Mouse (Mus musculus) intestine, postnatal 0 days (tissue): ENCODE measurements around the gene Cdnf. TPM values are rescaled to one million over a fixed set of nuclear protein-coding genes. Genes with fewer than 3 reads are reported as not detected.

ENCODE experiments used
- ATAC-seq: fragments of 200-750 bp; cut with Nextera tagmentation; 2 replicates; pipeline ENCODE4 v1.8.0; 2017; ENCODE audit warnings: mild to moderate bottlenecking, moderate TSS enrichment, moderate library complexity
- H3K27ac ChIP-seq: fragments of 300-500 bp; sonication (generic); 2 replicates; pipeline ENCODE4 v1.5.1; 2014; ENCODE audit warnings: mild to moderate bottlenecking, low read depth, low read length, moderate library complexity
- H3K27me3 ChIP-seq: fragments of 300-500 bp; sonication (generic); replicated peaks from 2 replicates; pipeline ENCODE4 v1.6.1; 2014; ENCODE audit warnings: low read length, mixed read lengths; ENCODE audit not compliant: control insufficient read depth, insufficient read depth
- H3K36me3 ChIP-seq: fragments of 300-500 bp; sonication (generic); 2 replicates; pipeline ENCODE4 v1.6.1; 2014; ENCODE audit warnings: mild to moderate bottlenecking, moderate library complexity; ENCODE audit not compliant: control insufficient read depth, insufficient read depth
- H3K4me1 ChIP-seq: fragments of 300-500 bp; sonication (generic); replicated peaks from 2 replicates; pipeline ENCODE4 v1.6.1; 2014; ENCODE audit warnings: antibody characterized with exemption, low read length, mixed read lengths; ENCODE audit not compliant: control insufficient read depth, insufficient read depth
- H3K4me2 ChIP-seq: fragments of 300-500 bp; sonication (generic); replicated peaks from 2 replicates; pipeline ENCODE4 v1.6.1; 2014; ENCODE audit warnings: low read depth, mild to moderate bottlenecking, moderate library complexity
- H3K4me3 ChIP-seq: fragments of 300-500 bp; sonication (generic); 2 replicates; pipeline ENCODE4 v1.5.1; 2014; ENCODE audit warnings: low read depth, low read length
- H3K9ac ChIP-seq: fragments of 300-500 bp; sonication (generic); 2 replicates; pipeline ENCODE4 v1.6.1; 2014; ENCODE audit warnings: mild to moderate bottlenecking, low read depth, low read length
- H3K9me3 ChIP-seq: fragments of 300-500 bp; sonication (generic); 2 replicates; pipeline ENCODE4 v1.6.1; 2016; ENCODE audit warnings: mixed run types; ENCODE audit not compliant: control insufficient read depth
- CTCF ChIP-seq: sonication (generic); IDR thresholded peaks from 2 replicates; pipeline ENCODE4 v1.5.1; 2016; ENCODE audit warnings: low read depth, mild to moderate bottlenecking, control low read depth, antibody characterized with exemption, moderate library complexity
- WGBS: fragments of 180-500 bp; shearing (Covaris S2); extraction: QIAGEN DNeasy Blood & Tissue Kit; methylation state at CpG from one replicate; pipeline ENCODE4 v1.1.7; 2014; 5-methylcytosine and 5-hydroxymethylcytosine counted together
- polyA plus RNA-seq: library from polyadenylated mRNA; unstranded; fragments of >200 nt; fragmentation: Nextera tagmentation; extraction: Ambion mirVana; gene quantifications from 2 replicates; pipeline ENCODE4 v1.2.1, GENCODE M21; 2015

The Cdnf gene
- polyA plus RNA-seq, result 0.16 and 0.22 TPM in 2 replicates

GRCm38 (mm10) chr2:3512552-3513454 is at the start of gene Cdnf, which contains the start of the genes Gm45902 and Hspa14:
TSS of gene Cdnf (plus strand) at chr2:3513030.
TSS of gene Gm45902 (minus strand) at chr2:3512790.
TSS of gene Hspa14 (minus strand) at chr2:3512814.
- peaks cover 18% of the 10 kb centered on the region for H3K36me3 ChIP-seq
- ATAC-seq, result peak; percentile 100
- no peaks in the 10 kb centered on the region for H3K9me3 ChIP-seq
- peak within 1 kb of the TSS; percentile 85 for H3K4me3 ChIP-seq
- peak within 1 kb of the TSS; percentile 83 for H3K27ac ChIP-seq
- H3K4me1 ChIP-seq, result no peaks in the 10 kb centered on the region; the same call in 1 of the 2 replicates
- H3K4me2 ChIP-seq, result peak within 1 kb of the TSS; percentile 94
- no peaks in the 10 kb centered on the region for H3K27me3 ChIP-seq
- WGBS, result under 1% methylated on average over 60 of the region's 60 CpGs
- peak within 1 kb of the TSS; percentile 91 for H3K9ac ChIP-seq
- TF ChIP-seq CTCF, result peak; percentile 27; the same call in 1 of the 2 replicates

- Histone ChIP-seq H3K27ac (no peak overlapping the region), H3K9me3 (no peaks in the 10 kb centered on the region), H3K4me2 (peak overlapping the region; percentile 98), H3K27me3 (no peaks in the 10 kb centered on the region), H3K9ac (peak overlapping the region; percentile 71; the same call in 1 of the 2 replicates), H3K36me3 (no peaks in the 10 kb centered on the region), H3K4me1 (0 out of 2 replicates have a peak, but pooled peaks cover 4% of the 10 kb centered on the region), H3K4me3 (peak overlapping the region; percentile 96)
- ATAC-seq, result no peak
- TF ChIP-seq CTCF, result no peak
- under 1% methylated on average over 12 of the region's 12 CpGs for WGBS
Observed at GRCm38 (mm10) chr2:3473891-3474290, 38.9 kb upstream of the Cdnf start.

GRCm38 (mm10) chr2:3474361-3474805 is 38.4 kb upstream of the Cdnf start:
- WGBS, result under 1% methylated on average over 46 of the region's 46 CpGs
- Histone ChIP-seq H3K4me3 (peak overlapping the region; percentile 96), H3K27me3 (no peaks in the 10 kb centered on the region), H3K27ac (peak overlapping the region; percentile 75), H3K9ac (peak overlapping the region; percentile 71), H3K36me3 (no peaks in the 10 kb centered on the region), H3K4me1 (0 out of 2 replicates have a peak, but pooled peaks cover 4% of the 10 kb centered on the region), H3K4me2 (peak overlapping the region; percentile 98), H3K9me3 (no peaks in the 10 kb centered on the region)
- peak; percentile 66 for ATAC-seq
- TF ChIP-seq CTCF, result no peak

GRCm38 (mm10) chr2:3474861-3475283 is 38.0 kb upstream of the Cdnf start, which contains the start of gene Suv39h2:
TSS of gene Suv39h2 (minus strand) at chr2:3475031.
- under 1% methylated on average over 41 of the region's 42 CpGs for WGBS
- Histone ChIP-seq H3K36me3 (no peaks in the 10 kb centered on the region), H3K27me3 (no peaks in the 10 kb centered on the region), H3K4me3 (peak within 1 kb of the TSS; percentile 96), H3K4me2 (peak within 1 kb of the TSS; percentile 98), H3K4me1 (0 out of 2 replicates have a peak, but pooled peaks cover 4% of the 10 kb centered on the region), H3K9me3 (no peaks in the 10 kb centered on the region), H3K27ac (peak within 1 kb of the TSS; percentile 75), H3K9ac (peak within 1 kb of the TSS; percentile 71)
- ATAC-seq, result peak; percentile 98
- TF ChIP-seq CTCF, result no peak

- ATAC-seq, result no peak
- no peak overlapping the region for H3K27ac ChIP-seq
Observed at GRCm38 (mm10) chr2:3475746-3476251, 37.0 kb upstream of the Cdnf start.

GRCm38 (mm10) chr2:3480239-3480638 is 32.6 kb upstream of the Cdnf start:
- no peak overlapping the region for H3K4me3 ChIP-seq
- no peaks in the 10 kb centered on the region for H3K36me3 ChIP-seq
- no peaks in the 10 kb centered on the region for H3K27me3 ChIP-seq
- ATAC-seq, result no peak
- H3K27ac ChIP-seq, result no peak overlapping the region
- no peaks in the 10 kb centered on the region for H3K9me3 ChIP-seq
- no peak overlapping the region for H3K9ac ChIP-seq
- no peak overlapping the region for H3K4me2 ChIP-seq
- H3K4me1 ChIP-seq, result no peaks in the 10 kb centered on the region
- 69% methylated on average over 3 of the region's 3 CpGs for WGBS
- TF ChIP-seq CTCF, result peak; percentile 16; the same call in 1 of the 2 replicates

More at GRCm38 (mm10) chr2:3475746-3476251, 37.0 kb upstream of the Cdnf start:
- Histone ChIP-seq H3K4me1 (0 out of 2 replicates have a peak, but pooled peaks cover 4% of the 10 kb centered on the region), H3K9me3 (no peaks in the 10 kb centered on the region), H3K9ac (no peak overlapping the region), H3K4me3 (peak overlapping the region; percentile 96), H3K27me3 (no peaks in the 10 kb centered on the region), H3K36me3 (no peaks in the 10 kb centered on the region), H3K4me2 (peak overlapping the region; percentile 98)
- TF ChIP-seq CTCF, result no peak
- 71% methylated on average over 3 of the region's 3 CpGs for WGBS
